Mouse (Mus musculus) heart, postnatal 0 days (tissue): Measurements from ENCODE around the gene Foxl1. TPM values are rescaled to one million over a fixed set of nuclear protein-coding genes. Genes with fewer than 3 reads are reported as not detected.

Experiments used
- ATAC-seq: fragments of 200-750 bp; cut with Nextera tagmentation; 2 replicates; pipeline ENCODE4 v1.8.0; 2017; ENCODE audit warnings: low read depth, moderate number of reproducible peaks, moderate library complexity; ENCODE audit not compliant: insufficient read depth
- DNase-seq: peaks from one replicate; pipeline ENCODE4 v3.0.0-alpha.2; 2016; ENCODE audit warnings: low spot score
- H3K27ac ChIP-seq: fragments of 300-500 bp; sonication (generic); 2 replicates; pipeline ENCODE4 v1.5.1; 2014; ENCODE audit warnings: low read depth, mild to moderate bottlenecking
- H3K27me3 ChIP-seq: fragments of 300-500 bp; sonication (generic); 2 replicates; pipeline ENCODE4 v1.6.1; 2014; ENCODE audit warnings: low read length, mixed read lengths; ENCODE audit not compliant: control insufficient read depth, insufficient read depth
- H3K36me3 ChIP-seq: fragments of 300-500 bp; sonication (generic); replicated peaks from 2 replicates; pipeline ENCODE4 v1.6.1; 2014; ENCODE audit warnings: low read length, mixed read lengths; ENCODE audit not compliant: control insufficient read depth, insufficient read depth
- H3K4me1 ChIP-seq: fragments of 300-500 bp; sonication (generic); 2 replicates; pipeline ENCODE4 v1.6.1; 2014; ENCODE audit warnings: antibody characterized with exemption; ENCODE audit not compliant: control insufficient read depth, insufficient read depth
- H3K4me2 ChIP-seq: fragments of 300-500 bp; sonication (generic); 2 replicates; pipeline ENCODE4 v1.6.1; 2014; ENCODE audit warnings: low read depth, mild to moderate bottlenecking, low read length, moderate library complexity
- H3K4me3 ChIP-seq: fragments of 300-500 bp; sonication (generic); 2 replicates; pipeline ENCODE4 v1.5.1; 2014; ENCODE audit warnings: low read depth, low read length
- H3K9ac ChIP-seq: fragments of 300-500 bp; sonication (generic); replicated peaks from 2 replicates; pipeline ENCODE4 v1.6.1; 2014; ENCODE audit warnings: low read depth, low read length, mixed read lengths
- H3K9me3 ChIP-seq: fragments of 300-500 bp; sonication (generic); replicated peaks from 2 replicates; pipeline ENCODE4 v1.6.1; 2016; ENCODE audit warnings: low read length; ENCODE audit not compliant: control insufficient read depth
- CTCF ChIP-seq: IDR thresholded peaks from 2 replicates; pipeline ENCODE4 v1.5.1; 2016; ENCODE audit warnings: antibody characterized with exemption, control low read depth, low read depth
- EP300 ChIP-seq: IDR thresholded peaks from 2 replicates; pipeline ENCODE4 v1.6.1; 2016; ENCODE audit warnings: antibody characterized with exemption, low read depth
- WGBS: fragments of 180-500 bp; shearing (Covaris S2); extraction: QIAGEN DNeasy Blood & Tissue Kit; methylation state at CpG from one replicate; pipeline ENCODE4 v1.1.7; 2014; 5-methylcytosine and 5-hydroxymethylcytosine counted together
- polyA plus RNA-seq: library from polyadenylated mRNA; unstranded; fragments of >200 nt; fragmentation: Nextera tagmentation; extraction: Ambion mirVana; gene quantifications from 2 replicates; pipeline ENCODE4 v1.2.1, GENCODE M21; 2015
- total RNA-seq: library from RNA; depleted of rRNA; stranded (reverse); fragments of >200 nt; gene quantifications from 2 replicates; pipeline ENCODE4 v1.2.3, GENCODE M21; 2014; ENCODE audit warnings: low replicate concordance

Gene Foxl1
- total and polyA plus RNA-seq, 2 experiments from 2014 or later, result 0.16 to 1.9 TPM

- Histone ChIP-seq H3K4me2 (peak overlapping the region; percentile 98), H3K9me3 (no peaks in the 10 kb centered on the region), H3K27me3 (peaks cover 100% of the 10 kb centered on the region), H3K27ac (no peak overlapping the region), H3K4me3 (peak overlapping the region; percentile 70), H3K9ac (no peak overlapping the region), H3K36me3 (no peaks in the 10 kb centered on the region), H3K4me1 (peaks cover 16% of the 10 kb centered on the region; the same call in 1 of the 2 replicates)
- ATAC-seq (no peak), DNase-seq (no peak)
- no peak for TF ChIP-seq EP300
- no peak for TF ChIP-seq CTCF
- 14% methylated on average over 23 of the region's 30 CpGs for WGBS
Observed at GRCm38 (mm10) chr8:121085011-121085410, 42.7 kb upstream of the Foxl1 start.

- Histone ChIP-seq H3K4me3 (no peak overlapping the region), H3K9ac (no peak overlapping the region), H3K36me3 (no peaks in the 10 kb centered on the region), H3K27ac (no peak overlapping the region), H3K9me3 (no peaks in the 10 kb centered on the region), H3K27me3 (peaks cover 100% of the 10 kb centered on the region), H3K4me1 (peaks cover 16% of the 10 kb centered on the region; the same call in 1 of the 2 replicates), H3K4me2 (no peak overlapping the region)
- no peak for TF ChIP-seq CTCF
- TF ChIP-seq EP300, result no peak
- 88% methylated on average over 3 of the region's 3 CpGs for WGBS
- DNase-seq (no peak), ATAC-seq (no peak)
Observed at GRCm38 (mm10) chr8:121085561-121085960, 42.2 kb upstream of the Foxl1 start.

GRCm38 (mm10) chr8:121086004-121086900 is 41.5 kb upstream of the Foxl1 start:
- TF ChIP-seq CTCF (no peak), EP300 (no peak)
- no peak overlapping the region for H3K4me3 ChIP-seq
- peaks cover 100% of the 10 kb centered on the region for H3K27me3 ChIP-seq
- no peak overlapping the region for H3K4me2 ChIP-seq
- peaks cover 16% of the 10 kb centered on the region; the same call in 1 of the 2 replicates for H3K4me1 ChIP-seq
- DNase-seq (no peak), ATAC-seq (no peak)
- 55% methylated on average over 19 of the region's 19 CpGs for WGBS
- no peaks in the 10 kb centered on the region for H3K9me3 ChIP-seq
- H3K27ac ChIP-seq, result no peak overlapping the region
- H3K9ac ChIP-seq, result no peak overlapping the region
- H3K36me3 ChIP-seq, result no peaks in the 10 kb centered on the region

- Histone ChIP-seq H3K36me3 (no peaks in the 10 kb centered on the region), H3K27me3 (peaks cover 99% of the 10 kb centered on the region), H3K4me3 (no peak overlapping the region), H3K27ac (no peak overlapping the region), H3K4me2 (no peak overlapping the region), H3K4me1 (peaks cover 9% of the 10 kb centered on the region; the same call in 1 of the 2 replicates), H3K9me3 (no peaks in the 10 kb centered on the region), H3K9ac (no peak overlapping the region)
- ATAC-seq, result no peak
- 13% methylated on average over 8 of the region's 8 CpGs for WGBS
- no peak for DNase-seq
- TF ChIP-seq CTCF (no peak), EP300 (no peak)
Observed at GRCm38 (mm10) chr8:121088281-121088680, 39.5 kb upstream of the Foxl1 start.

GRCm38 (mm10) chr8:121088871-121089630 is 38.7 kb upstream of the Foxl1 start:
- 5% methylated on average over 40 of the region's 40 CpGs for WGBS
- ATAC-seq, result no peak
- no peak overlapping the region for H3K9ac ChIP-seq

More at GRCm38 (mm10) chr8:121088871-121089630, 38.7 kb upstream of the Foxl1 start:
- TF ChIP-seq CTCF (no peak), EP300 (no peak)
- H3K27me3 ChIP-seq, result peaks cover 99% of the 10 kb centered on the region
- peaks cover 5% of the 10 kb centered on the region; the same call in 1 of the 2 replicates for H3K4me1 ChIP-seq
- no peak overlapping the region for H3K4me2 ChIP-seq
- no peak for DNase-seq
- H3K36me3 ChIP-seq, result no peaks in the 10 kb centered on the region
- H3K9me3 ChIP-seq, result no peaks in the 10 kb centered on the region
- no peak overlapping the region for H3K4me3 ChIP-seq
- no peak overlapping the region for H3K27ac ChIP-seq
